Mouse (Mus musculus) ES-E14 (cell line): Measurements from ENCODE around the gene Cmklr1.

Source experiments
- CHD2 ChIP-seq: IDR thresholded peaks from 2 replicates; pipeline ENCODE4 v1.6.1; 2014; ENCODE audit warnings: mild to moderate bottlenecking, low read depth, low read length, inconsistent platforms
- HCFC1 ChIP-seq: IDR thresholded peaks from 2 replicates; pipeline ENCODE4 v1.6.1; 2012; ENCODE audit warnings: low read length, inconsistent platforms, borderline replicate concordance; ENCODE audit not compliant: insufficient read depth
- ZC3H11A ChIP-seq: IDR thresholded peaks from 2 replicates; pipeline ENCODE4 v1.6.1; 2012; ENCODE audit warnings: low read depth, mild to moderate bottlenecking, inconsistent platforms, low read length, borderline replicate concordance
- ZNF384 ChIP-seq: IDR thresholded peaks from 2 replicates; pipeline ENCODE4 v1.6.1; 2012; ENCODE audit warnings: low read depth, low read length, inconsistent platforms

DNA sequence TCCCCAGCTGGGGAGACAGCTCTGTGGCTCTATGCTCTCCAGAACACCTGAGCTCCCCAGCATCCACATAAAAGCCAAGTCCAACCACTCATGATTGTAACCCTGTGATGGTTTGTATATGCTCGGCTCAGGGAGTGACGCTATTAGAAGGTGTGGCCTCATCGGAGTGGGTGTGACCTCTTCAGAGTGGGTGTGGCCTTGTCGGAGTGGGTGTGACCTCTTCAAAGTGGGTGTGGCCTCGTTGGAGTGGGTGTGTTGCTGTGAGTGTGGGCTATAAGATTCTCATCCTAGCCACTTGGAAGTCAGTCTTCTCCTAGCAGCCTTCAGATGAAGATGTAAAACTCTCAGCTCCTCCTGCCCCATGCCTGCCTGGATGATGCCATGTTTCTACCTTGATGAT, 37.3 kb upstream of the Cmklr1 start:
- TF ChIP-seq ZNF384: no peak
- TF ChIP-seq HCFC1: no peak
- no peak for TF ChIP-seq ZC3H11A
- TF ChIP-seq CHD2: no peak
